Mouse (Mus musculus) heart, embryonic 11.5 days (tissue): ENCODE results near the gene Vrtn. TPM values are rescaled to one million over a fixed set of nuclear protein-coding genes. Genes with fewer than 3 reads are reported as not detected.
A peak's percentile ranks its signal among the peaks of the same experiment; 100 is the strongest.

Experiments used
- ATAC-seq: fragments of 200-750 bp; cut with Nextera tagmentation; replicated peaks from 2 replicates; pipeline ENCODE4 v1.8.0; 2017; ENCODE audit warnings: moderate library complexity; ENCODE audit not compliant: insufficient number of reproducible peaks, low FRiP score, low TSS enrichment
- H3K27ac ChIP-seq: fragments of 300-500 bp; sonication (generic); 2 replicates; pipeline ENCODE4 v1.5.1; 2014; ENCODE audit warnings: mild to moderate bottlenecking, low read depth, low read length
- H3K27me3 ChIP-seq: fragments of 300-500 bp; sonication (generic); 2 replicates; pipeline ENCODE4 v1.6.1; 2014; ENCODE audit warnings: mild to moderate bottlenecking, low read length, mixed read lengths; ENCODE audit not compliant: control insufficient read depth, insufficient read depth
- H3K36me3 ChIP-seq: fragments of 300-500 bp; sonication (generic); 2 replicates; pipeline ENCODE4 v1.6.1; 2014; ENCODE audit warnings: mild to moderate bottlenecking, low read length, moderate library complexity, mixed read lengths; ENCODE audit not compliant: control insufficient read depth, insufficient read depth
- H3K4me1 ChIP-seq: fragments of 300-500 bp; sonication (generic); 2 replicates; pipeline ENCODE4 v1.6.1; 2014; ENCODE audit warnings: low read length; ENCODE audit not compliant: control insufficient read depth, insufficient read depth
- H3K4me2 ChIP-seq: fragments of 300-500 bp; sonication (generic); 2 replicates; pipeline ENCODE4 v1.6.1; 2014; ENCODE audit warnings: mild to moderate bottlenecking, moderate library complexity
- H3K4me3 ChIP-seq: fragments of 300-500 bp; sonication (generic); 2 replicates; pipeline ENCODE4 v1.5.1; 2014; ENCODE audit warnings: low read depth, low read length
- H3K9ac ChIP-seq: fragments of 300-500 bp; sonication (generic); 2 replicates; pipeline ENCODE4 v1.6.1; 2014; ENCODE audit warnings: mild to moderate bottlenecking, low read depth, low read length, moderate library complexity
- H3K9me3 ChIP-seq: fragments of 300-500 bp; sonication (generic); replicated peaks from 2 replicates; pipeline ENCODE4 v1.6.1; 2016; ENCODE audit warnings: low read length; ENCODE audit not compliant: control insufficient read depth
- WGBS: fragments of 180-500 bp; shearing (Covaris S2); extraction: QIAGEN DNeasy Blood & Tissue Kit; methylation state at CpG from one replicate; pipeline ENCODE4 v1.1.7; 2014; ENCODE audit not compliant: insufficient replicate concordance; 5-methylcytosine and 5-hydroxymethylcytosine counted together
- polyA plus RNA-seq: library from polyadenylated mRNA; unstranded; fragments of >200 nt; fragmentation: Nextera tagmentation; extraction: Ambion mirVana; gene quantifications from 2 replicates; pipeline ENCODE4 v1.2.1, GENCODE M21; 2014

Vrtn gene
- polyA plus RNA-seq, 1 experiment from 2014 or later: not detected

DNA sequence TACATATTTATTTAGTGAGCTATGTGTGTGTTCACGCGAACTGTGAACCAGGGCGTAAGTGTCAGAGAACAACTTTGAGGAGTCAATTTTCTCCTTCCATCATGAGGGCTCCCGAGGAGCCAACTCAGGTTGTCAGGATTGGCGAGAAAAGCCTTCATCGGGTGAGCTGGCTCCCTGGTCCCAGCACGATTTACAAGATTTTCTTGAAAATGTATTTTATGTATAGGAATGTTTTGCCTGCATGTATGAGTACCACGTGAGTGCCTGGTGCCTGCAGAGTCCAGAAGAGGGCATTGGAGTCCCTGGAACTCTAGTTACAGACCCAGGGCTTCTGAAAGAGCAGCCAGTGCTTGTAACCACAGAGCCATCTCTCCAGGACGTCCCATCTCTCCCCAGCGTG lies 23.2 kb upstream of the Vrtn start:
- Histone ChIP-seq H3K4me2 (peak overlapping the region; percentile 61), H3K36me3 (no peaks in the 10 kb centered on the region), H3K27me3 (no peaks in the 10 kb centered on the region), H3K4me1 (peaks cover 6% of the 10 kb centered on the region; the same call in 1 of the 2 replicates), H3K9me3 (no peaks in the 10 kb centered on the region), H3K4me3 (peak overlapping the region; percentile 59), H3K9ac (peak overlapping the region; percentile 81), H3K27ac (no peak overlapping the region)
- WGBS: 9% methylated on average over 10 of the region's 10 CpGs
- ATAC-seq: peak; percentile 47; the same call in 1 of the 2 replicates

DNA sequence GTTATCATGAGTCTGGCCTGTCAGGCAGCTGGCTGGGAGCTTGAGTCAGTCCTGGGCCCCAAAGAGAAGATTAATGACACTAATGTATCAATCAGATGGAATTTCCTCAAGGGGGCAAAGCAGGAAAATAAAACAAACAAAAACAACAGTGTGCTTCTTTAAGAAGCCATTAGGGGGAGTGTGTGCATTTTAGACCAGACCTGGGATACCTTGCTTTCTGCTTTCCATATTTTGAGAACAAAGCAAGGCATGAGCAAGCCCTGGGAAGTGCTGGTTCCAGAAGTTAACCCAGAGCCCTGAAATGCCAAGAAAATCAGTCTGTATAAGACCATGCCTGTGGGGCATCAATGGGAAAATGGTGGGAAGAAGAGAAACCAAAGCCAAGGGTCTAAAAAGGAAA lies 19.8 kb upstream of the Vrtn start:
- no peaks in the 10 kb centered on the region for H3K9me3 ChIP-seq
- H3K36me3 ChIP-seq: no peaks in the 10 kb centered on the region
- H3K27me3 ChIP-seq: peaks cover 10% of the 10 kb centered on the region
- H3K4me2 ChIP-seq: no peak overlapping the region
- no peak overlapping the region for H3K9ac ChIP-seq
- peaks cover 6% of the 10 kb centered on the region; the same call in 1 of the 2 replicates for H3K4me1 ChIP-seq
- no peak overlapping the region for H3K27ac ChIP-seq
- H3K4me3 ChIP-seq: no peak overlapping the region
- ATAC-seq: no peak

DNA sequence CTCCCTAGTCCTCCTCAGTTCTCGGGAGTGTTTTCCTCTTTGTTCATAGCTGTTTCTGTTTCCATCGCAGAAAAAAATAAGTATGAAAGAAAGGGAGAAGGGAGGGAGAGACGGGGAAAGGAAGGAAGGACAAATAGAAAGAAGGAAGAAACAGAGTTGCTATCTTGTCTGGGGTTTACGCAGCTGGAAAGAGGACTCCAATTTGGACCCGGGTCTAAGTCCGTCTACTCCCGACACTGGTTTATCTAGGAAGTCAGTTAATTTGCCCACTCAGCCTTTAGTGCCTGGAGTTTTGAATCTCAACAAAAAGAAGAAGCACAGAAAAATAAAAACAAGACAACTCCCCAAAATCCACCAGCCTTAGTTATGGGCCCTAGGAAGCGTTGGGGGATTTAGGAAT lies 16.2 kb upstream of the Vrtn start:
- ATAC-seq: no peak
- Histone ChIP-seq H3K36me3 (no peaks in the 10 kb centered on the region), H3K9me3 (no peaks in the 10 kb centered on the region), H3K9ac (no peak overlapping the region), H3K27me3 (peaks cover 12% of the 10 kb centered on the region), H3K4me3 (no peak overlapping the region), H3K27ac (no peak overlapping the region), H3K4me2 (no peak overlapping the region; the same call in 1 of the 2 replicates), H3K4me1 (peaks cover 4% of the 10 kb centered on the region; the same call in 1 of the 2 replicates)
- 22% methylated on average over 8 of the region's 8 CpGs for WGBS

DNA sequence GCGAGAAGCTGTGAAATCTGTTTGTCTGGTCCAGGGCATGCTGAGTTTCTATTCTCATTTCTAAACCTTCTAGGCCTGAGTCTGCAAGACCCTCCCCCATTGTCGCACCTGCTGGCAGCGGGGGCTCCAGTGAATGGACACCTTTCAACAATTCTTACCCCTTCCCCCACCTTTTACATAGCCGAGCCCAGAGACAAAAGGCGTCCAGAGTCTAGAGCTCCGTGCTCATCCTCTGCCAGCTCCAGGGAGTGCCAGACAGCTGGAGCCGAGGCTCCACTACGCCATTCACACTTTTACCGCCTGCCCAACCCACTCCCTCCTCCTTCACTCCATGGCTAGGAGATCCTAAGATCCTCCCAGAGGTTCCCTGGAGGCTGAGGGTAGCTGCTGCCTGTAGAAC lies 15.7 kb upstream of the Vrtn start:
- Histone ChIP-seq H3K4me3 (peak overlapping the region; percentile 10; the same call in 1 of the 2 replicates), H3K4me1 (peaks cover 4% of the 10 kb centered on the region; the same call in 1 of the 2 replicates), H3K36me3 (no peaks in the 10 kb centered on the region), H3K9me3 (no peaks in the 10 kb centered on the region), H3K27ac (no peak overlapping the region), H3K4me2 (peak overlapping the region; percentile 54), H3K27me3 (peaks cover 12% of the 10 kb centered on the region), H3K9ac (0 out of 2 replicates have a peak overlapping the region, but pooled peaks have one; percentile 34)
- 4% methylated on average over 9 of the region's 9 CpGs for WGBS
- ATAC-seq: no peak

DNA sequence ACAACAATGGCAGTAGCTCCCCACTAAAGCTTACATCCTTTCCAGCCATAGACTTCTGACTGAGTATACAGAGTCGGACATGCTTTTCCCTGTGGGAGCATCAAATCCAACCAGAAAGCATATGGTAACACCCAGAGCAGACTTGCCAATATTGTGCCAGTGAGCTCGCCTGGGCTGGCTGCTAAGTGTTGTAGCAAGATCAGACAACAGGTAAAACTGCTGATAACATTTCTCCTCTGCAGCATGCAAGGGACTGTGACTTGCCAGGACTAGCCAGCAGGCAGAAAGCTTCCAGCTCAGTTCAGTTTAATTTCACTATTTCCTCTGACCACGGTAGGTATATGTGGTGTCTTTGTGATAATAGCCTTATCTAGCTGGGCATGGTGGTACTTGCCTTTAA lies 9.0 kb upstream of the Vrtn start:
- H3K4me3 ChIP-seq: no peak overlapping the region
- H3K27ac ChIP-seq: no peak overlapping the region
- H3K9ac ChIP-seq: no peak overlapping the region
- WGBS: 62% methylated on average over 3 of the region's 3 CpGs
- no peak for ATAC-seq
- no peaks in the 10 kb centered on the region for H3K36me3 ChIP-seq
- H3K27me3 ChIP-seq: no peaks in the 10 kb centered on the region
- H3K4me1 ChIP-seq: no peaks in the 10 kb centered on the region
- H3K4me2 ChIP-seq: no peak overlapping the region
- H3K9me3 ChIP-seq: no peaks in the 10 kb centered on the region

DNA sequence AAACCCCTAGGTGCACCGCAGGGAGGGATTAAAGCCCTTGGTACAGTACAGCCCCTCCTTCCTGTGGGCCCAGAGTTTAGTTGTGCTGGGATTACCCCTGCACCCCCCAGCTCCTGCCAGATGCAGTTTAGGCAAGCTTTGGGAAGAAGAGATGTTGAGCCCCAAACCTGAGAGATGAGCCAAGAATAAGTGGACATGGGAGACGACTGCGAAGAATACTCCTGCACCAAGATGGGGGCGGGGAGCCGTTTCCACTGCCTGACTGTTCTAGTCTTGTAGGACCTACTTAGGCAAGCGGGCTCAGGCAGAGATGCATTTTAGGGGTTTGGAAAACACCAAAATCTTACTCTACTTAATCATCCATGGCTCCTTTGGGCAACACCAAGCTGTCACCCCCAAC lies 566 bp upstream of the Vrtn start:
- Histone ChIP-seq H3K9ac (no peak overlapping the region), H3K36me3 (no peaks in the 10 kb centered on the region), H3K27me3 (peaks cover 44% of the 10 kb centered on the region), H3K27ac (no peak overlapping the region), H3K4me2 (no peak overlapping the region), H3K4me3 (no peak overlapping the region), H3K4me1 (no peaks in the 10 kb centered on the region; the same call in 1 of the 2 replicates), H3K9me3 (no peaks in the 10 kb centered on the region)
- no peak for ATAC-seq
- 6% methylated on average over 6 of the region's 6 CpGs for WGBS

DNA sequence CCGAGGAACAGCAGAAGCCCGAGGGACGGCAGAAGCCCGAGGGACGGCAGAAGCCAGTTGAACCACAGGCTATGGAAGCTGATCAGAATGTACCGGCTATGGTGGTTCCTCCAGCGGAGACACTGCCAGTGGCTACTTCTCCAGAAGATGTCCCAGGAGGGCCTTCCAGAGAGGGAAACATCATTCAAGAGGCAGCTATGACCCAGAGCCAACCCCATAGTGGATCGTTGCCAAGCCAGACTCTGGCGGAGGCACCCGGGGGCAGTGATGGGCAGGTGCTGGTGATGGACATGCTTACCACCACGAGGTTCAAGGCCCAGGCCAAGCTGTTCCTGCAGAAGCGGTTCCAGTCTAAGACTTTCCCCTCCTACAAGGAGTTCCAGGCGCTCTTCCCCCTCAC lies 9.4 kb downstream of the Vrtn start:
- no peak overlapping the region for H3K4me3 ChIP-seq

DNA sequence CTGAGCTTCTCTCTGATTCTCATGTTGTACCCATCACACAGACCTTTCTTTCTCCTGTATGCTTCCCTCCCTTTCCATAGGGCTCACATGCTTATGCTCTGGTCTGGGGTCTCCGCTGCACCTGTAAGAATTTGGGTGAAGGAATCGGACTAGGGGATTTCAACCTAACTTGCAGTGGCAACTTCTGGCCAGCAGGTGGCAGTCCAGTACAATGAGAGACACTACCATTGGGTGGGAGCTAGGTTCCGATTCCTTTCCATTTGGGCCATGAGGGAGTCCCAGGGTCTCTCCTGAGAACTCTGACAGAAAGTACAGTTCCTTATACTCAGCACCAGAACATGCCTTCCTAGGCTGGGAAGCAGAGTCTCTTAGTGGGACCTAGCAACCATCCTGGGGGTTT lies 13.1 kb downstream of the Vrtn start:
- Histone ChIP-seq H3K27ac (no peak overlapping the region), H3K9me3 (no peaks in the 10 kb centered on the region), H3K27me3 (peaks cover 2% of the 10 kb centered on the region; the same call in 1 of the 2 replicates), H3K36me3 (no peaks in the 10 kb centered on the region), H3K4me1 (no peaks in the 10 kb centered on the region), H3K4me2 (no peak overlapping the region), H3K9ac (no peak overlapping the region), H3K4me3 (no peak overlapping the region)
- ATAC-seq: no peak
- 15% methylated on average over 3 of the region's 3 CpGs for WGBS

More for the DNA sequence above, 9.4 kb downstream of the Vrtn start:
- H3K4me1 ChIP-seq: no peaks in the 10 kb centered on the region
- H3K27me3 ChIP-seq: peaks cover 2% of the 10 kb centered on the region; the same call in 1 of the 2 replicates
- no peaks in the 10 kb centered on the region for H3K36me3 ChIP-seq
- 76% methylated on average over 13 of the region's 13 CpGs for WGBS
- H3K9me3 ChIP-seq: no peaks in the 10 kb centered on the region
- H3K4me2 ChIP-seq: no peak overlapping the region
- H3K27ac ChIP-seq: no peak overlapping the region
- no peak for ATAC-seq
- H3K9ac ChIP-seq: no peak overlapping the region

DNA sequence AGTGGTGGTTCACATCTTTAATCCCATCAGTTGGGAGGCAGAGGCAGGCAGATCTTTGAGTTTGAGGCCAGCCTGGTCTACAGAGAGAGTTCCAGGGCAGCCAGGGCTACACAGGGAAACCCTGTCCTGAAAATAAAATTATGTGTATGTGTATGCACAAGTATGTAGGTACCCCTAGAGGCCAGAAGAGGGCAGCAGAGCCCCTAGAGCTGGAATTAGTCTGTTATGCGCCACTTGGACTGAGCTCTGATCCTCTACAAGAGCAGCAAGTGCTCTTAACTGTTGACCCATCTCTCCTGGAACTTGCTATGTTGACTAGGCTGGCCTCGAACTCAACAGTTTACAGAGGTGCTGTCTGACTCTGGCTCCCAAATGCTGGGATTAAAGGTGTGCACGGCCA lies 29.7 kb downstream of the Vrtn start:
- WGBS: 80% methylated on average over 3 of the region's 3 CpGs
- H3K36me3 ChIP-seq: no peaks in the 10 kb centered on the region
- no peak for ATAC-seq
- 0 out of 2 replicates have a peak, but pooled peaks cover 2% of the 10 kb centered on the region for H3K27me3 ChIP-seq
- H3K9me3 ChIP-seq: no peaks in the 10 kb centered on the region
- H3K4me1 ChIP-seq: peaks cover 10% of the 10 kb centered on the region
- no peak overlapping the region for H3K4me2 ChIP-seq
- H3K4me3 ChIP-seq: no peak overlapping the region
- H3K27ac ChIP-seq: no peak overlapping the region
- no peak overlapping the region for H3K9ac ChIP-seq
